Mouse (Mus musculus) embryonic facial prominence, embryonic 12.5 days (tissue): ENCODE results near the gene Wdr44. TPM values are rescaled to one million over a fixed set of nuclear protein-coding genes. Genes with fewer than 3 reads are reported as not detected.
"Not testable (repeated sequence)": the region's sequence is repeated elsewhere in the genome, so short reads cannot be mapped to it uniquely, and the experiment has no call there.

Experiments used
- ATAC-seq: fragments of 200-750 bp; cut with Nextera tagmentation; 2 replicates; pipeline ENCODE4 v1.8.0; 2017; ENCODE audit not compliant: insufficient number of reproducible peaks, insufficient read depth, low FRiP score, low TSS enrichment
- H3K27ac ChIP-seq: fragments of 300-500 bp; sonication (generic); 2 replicates; pipeline ENCODE4 v1.5.1; 2016; ENCODE audit warnings: mild to moderate bottlenecking
- H3K27me3 ChIP-seq: fragments of 300-500 bp; sonication (generic); 2 replicates; pipeline ENCODE4 v1.6.1; 2016; ENCODE audit warnings: mild to moderate bottlenecking, moderate library complexity
- H3K36me3 ChIP-seq: fragments of 300-500 bp; sonication (generic); 2 replicates; pipeline ENCODE4 v1.6.1; 2016; ENCODE audit warnings: mild to moderate bottlenecking
- H3K4me1 ChIP-seq: fragments of 300-500 bp; sonication (generic); 2 replicates; pipeline ENCODE4 v1.6.1; 2016
- H3K4me2 ChIP-seq: fragments of 300-500 bp; sonication (generic); replicated peaks from 2 replicates; pipeline ENCODE4 v1.6.1; 2016; ENCODE audit warnings: mild to moderate bottlenecking, moderate library complexity
- H3K4me3 ChIP-seq: fragments of 300-500 bp; sonication (generic); 2 replicates; pipeline ENCODE4 v1.5.1; 2016; ENCODE audit warnings: mild to moderate bottlenecking
- H3K9ac ChIP-seq: fragments of 300-500 bp; sonication (generic); 2 replicates; pipeline ENCODE4 v1.6.1; 2016; ENCODE audit warnings: mild to moderate bottlenecking, moderate library complexity
- H3K9me3 ChIP-seq: fragments of 300-500 bp; sonication (generic); 2 replicates; pipeline ENCODE4 v1.6.1; 2016; ENCODE audit warnings: mild to moderate bottlenecking, moderate library complexity
- WGBS: fragments of 180-500 bp; shearing (Covaris S2); methylation state at CpG from one replicate; pipeline ENCODE4 v1.1.7; 2016; 5-methylcytosine and 5-hydroxymethylcytosine counted together
- polyA plus RNA-seq: library from polyadenylated mRNA; unstranded; fragments of >200 nt; fragmentation: Nextera tagmentation; extraction: Ambion mirVana; gene quantifications from 2 replicates; pipeline ENCODE4 v1.2.1, GENCODE M21; 2016

Gene Wdr44
- polyA plus RNA-seq, 1 experiment from 2014 or later = 7.9 TPM

GRCm38 (mm10) chrX:23699023-23699422 is 6.2 kb downstream of the Wdr44 start:
- ATAC-seq = no peak
- Histone ChIP-seq H3K4me1 (no peaks in the 10 kb centered on the region), H3K27me3 (no peaks in the 10 kb centered on the region), H3K36me3 (no peaks in the 10 kb centered on the region), H3K27ac (no peak overlapping the region), H3K9ac (no peak overlapping the region), H3K4me2 (no peak overlapping the region), H3K9me3 (no peaks in the 10 kb centered on the region), H3K4me3 (no peak overlapping the region)
- 96% methylated on average over 1 of the region's 1 CpGs for WGBS

- H3K27ac ChIP-seq = no peak overlapping the region
- H3K4me1 ChIP-seq = no peaks in the 10 kb centered on the region
- H3K9ac ChIP-seq = no peak overlapping the region
- no peak overlapping the region for H3K4me3 ChIP-seq
- no peaks in the 10 kb centered on the region for H3K36me3 ChIP-seq
- no peak overlapping the region for H3K4me2 ChIP-seq
- H3K27me3 ChIP-seq = no peaks in the 10 kb centered on the region
- no peak for ATAC-seq
- no peaks in the 10 kb centered on the region for H3K9me3 ChIP-seq
- 83% methylated on average over 1 of the region's 1 CpGs for WGBS
Observed at GRCm38 (mm10) chrX:23717247-23717646, 24.4 kb downstream of the Wdr44 start.

- no peak overlapping the region for H3K9ac ChIP-seq
- H3K36me3 ChIP-seq = no peaks in the 10 kb centered on the region
- WGBS = 58% methylated on average over 1 of the region's 1 CpGs
- no peaks in the 10 kb centered on the region for H3K9me3 ChIP-seq
- no peaks in the 10 kb centered on the region for H3K27me3 ChIP-seq
- no peak overlapping the region for H3K4me3 ChIP-seq
- H3K4me2 ChIP-seq = no peak overlapping the region
- H3K4me1 ChIP-seq = no peaks in the 10 kb centered on the region
- H3K27ac ChIP-seq = no peak overlapping the region
- no peak for ATAC-seq
Observed at GRCm38 (mm10) chrX:23727463-23727862, 34.6 kb downstream of the Wdr44 start.

- no peak for ATAC-seq
- no peak overlapping the region for H3K4me3 ChIP-seq
- no peaks in the 10 kb centered on the region for H3K4me1 ChIP-seq
- H3K27ac ChIP-seq = no peak overlapping the region
- no peaks in the 10 kb centered on the region for H3K27me3 ChIP-seq
- no peaks in the 10 kb centered on the region for H3K36me3 ChIP-seq
- no peaks in the 10 kb centered on the region for H3K9me3 ChIP-seq
- no peak overlapping the region for H3K4me2 ChIP-seq
- WGBS = 63% methylated on average over 1 of the region's 1 CpGs
- no peak overlapping the region for H3K9ac ChIP-seq
Observed at GRCm38 (mm10) chrX:23754671-23755070, 61.8 kb downstream of the Wdr44 start.

GRCm38 (mm10) chrX:23767849-23768248 is 75.0 kb downstream of the Wdr44 start:
- no peak overlapping the region for H3K4me2 ChIP-seq
- no peak overlapping the region for H3K9ac ChIP-seq
- no peak overlapping the region for H3K27ac ChIP-seq
- H3K9me3 ChIP-seq = no peaks in the 10 kb centered on the region
- H3K4me1 ChIP-seq = no peaks in the 10 kb centered on the region
- H3K36me3 ChIP-seq = no peaks in the 10 kb centered on the region
- 54% methylated on average over 1 of the region's 1 CpGs for WGBS
- no peak for ATAC-seq
- H3K4me3 ChIP-seq = no peak overlapping the region
- H3K27me3 ChIP-seq = no peaks in the 10 kb centered on the region

GRCm38 (mm10) chrX:23807125-23807524 is 114.3 kb downstream of the Wdr44 start:
- Histone ChIP-seq H3K4me3 (no peak overlapping the region), H3K4me2 (no peak overlapping the region), H3K27ac (no peak overlapping the region), H3K27me3 (no peaks in the 10 kb centered on the region), H3K4me1 (no peaks in the 10 kb centered on the region), H3K9me3 (no peaks in the 10 kb centered on the region), H3K9ac (no peak overlapping the region), H3K36me3 (no peaks in the 10 kb centered on the region)
- WGBS = 87% methylated on average over 3 of the region's 3 CpGs
- ATAC-seq = no peak

- H3K9ac ChIP-seq = no peak overlapping the region
- H3K9me3 ChIP-seq = no peaks in the 10 kb centered on the region
- H3K4me3 ChIP-seq = no peak overlapping the region
- no peaks in the 10 kb centered on the region for H3K4me1 ChIP-seq
- H3K27me3 ChIP-seq = no peaks in the 10 kb centered on the region
- H3K27ac ChIP-seq = no peak overlapping the region
- no peaks in the 10 kb centered on the region for H3K36me3 ChIP-seq
- WGBS = 82% methylated on average over 2 of the region's 2 CpGs
- no peak overlapping the region for H3K4me2 ChIP-seq
- ATAC-seq = no peak
Observed at GRCm38 (mm10) chrX:23810365-23810764, 117.5 kb downstream of the Wdr44 start.

GRCm38 (mm10) chrX:23813287-23813686 is 120.4 kb downstream of the Wdr44 start:
- H3K27me3 ChIP-seq, H3K9me3 ChIP-seq, H3K4me1 ChIP-seq, ATAC-seq, H3K9ac ChIP-seq, H3K27ac ChIP-seq, H3K4me3 ChIP-seq, H3K36me3 ChIP-seq, H3K4me2 ChIP-seq: not testable (repeated sequence)
- WGBS = 67% methylated on average over 1 of the region's 1 CpGs

- H3K36me3 ChIP-seq, H3K9me3 ChIP-seq, H3K4me1 ChIP-seq, H3K27me3 ChIP-seq, H3K4me3 ChIP-seq, H3K4me2 ChIP-seq, H3K27ac ChIP-seq, H3K9ac ChIP-seq, ATAC-seq: not testable (repeated sequence)
- 90% methylated on average over 6 of the region's 6 CpGs for WGBS
Observed at GRCm38 (mm10) chrX:23822885-23823284, 130.0 kb downstream of the Wdr44 start.

GRCm38 (mm10) chrX:23823398-23824023 is 130.7 kb downstream of the Wdr44 start:
- no peak overlapping the region for H3K27ac ChIP-seq
- H3K9me3 ChIP-seq = no peaks in the 10 kb centered on the region
- no peaks in the 10 kb centered on the region for H3K36me3 ChIP-seq
- H3K9ac ChIP-seq = no peak overlapping the region
- no peak overlapping the region for H3K4me3 ChIP-seq
- 64% methylated on average over 19 of the region's 19 CpGs for WGBS
- H3K4me1 ChIP-seq = no peaks in the 10 kb centered on the region
- no peaks in the 10 kb centered on the region for H3K27me3 ChIP-seq
- no peak for ATAC-seq
- H3K4me2 ChIP-seq = no peak overlapping the region; the same call in 1 of the 2 replicates

- H3K4me1 ChIP-seq, H3K27ac ChIP-seq, H3K4me2 ChIP-seq, H3K4me3 ChIP-seq, H3K9ac ChIP-seq, ATAC-seq, H3K27me3 ChIP-seq, H3K9me3 ChIP-seq, H3K36me3 ChIP-seq: not testable (repeated sequence)
- 89% methylated on average over 11 of the region's 11 CpGs for WGBS
Observed at GRCm38 (mm10) chrX:23833784-23834183, 140.9 kb downstream of the Wdr44 start.

- H3K27ac ChIP-seq = no peak overlapping the region
- no peaks in the 10 kb centered on the region for H3K4me1 ChIP-seq
- no peaks in the 10 kb centered on the region for H3K36me3 ChIP-seq
- no peaks in the 10 kb centered on the region for H3K9me3 ChIP-seq
- H3K4me3 ChIP-seq = no peak overlapping the region
- H3K27me3 ChIP-seq = no peaks in the 10 kb centered on the region
- no peak overlapping the region for H3K9ac ChIP-seq
- WGBS = 67% methylated on average over 1 of the region's 1 CpGs
- no peak for ATAC-seq
- no peak overlapping the region for H3K4me2 ChIP-seq
Observed at GRCm38 (mm10) chrX:23840921-23841320, 148.1 kb downstream of the Wdr44 start.
